Mouse (Mus musculus): ENCODE measurements at regions not wholly inside any gene's neighbourhood (a gene's known extent, or its start where the extent isn't known, plus 50 kb on each side); places are given as distances from the start of the nearest gene placed in this dataset.
A peak's percentile ranks its signal among the peaks of the same experiment; 100 is the strongest.

GRCm38 (mm10) chr4:50291397-50291945 is 445.9 kb upstream of the Grin3a start:
- no peak for DNase-seq

DNA sequence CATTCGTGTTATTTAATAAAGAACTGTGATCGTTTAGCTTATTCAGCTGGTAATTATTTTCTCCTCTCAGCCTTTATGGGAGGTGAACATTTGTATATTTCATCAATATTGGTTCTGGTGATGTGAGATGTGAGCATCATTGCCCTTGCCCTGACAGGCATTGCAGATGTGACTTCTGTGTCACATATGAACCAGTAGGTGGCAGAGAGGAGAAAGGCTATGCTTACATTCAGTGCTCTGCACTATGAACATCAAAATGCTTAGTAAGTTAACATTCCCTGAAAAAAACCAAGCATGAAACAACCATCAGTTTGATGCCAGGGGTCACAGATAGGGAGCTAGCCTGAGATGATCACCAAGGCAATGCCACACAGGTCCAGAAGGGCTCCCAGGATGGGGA is 441.1 kb upstream of the Grin3a start:
- DNase-seq = no peak

DNA sequence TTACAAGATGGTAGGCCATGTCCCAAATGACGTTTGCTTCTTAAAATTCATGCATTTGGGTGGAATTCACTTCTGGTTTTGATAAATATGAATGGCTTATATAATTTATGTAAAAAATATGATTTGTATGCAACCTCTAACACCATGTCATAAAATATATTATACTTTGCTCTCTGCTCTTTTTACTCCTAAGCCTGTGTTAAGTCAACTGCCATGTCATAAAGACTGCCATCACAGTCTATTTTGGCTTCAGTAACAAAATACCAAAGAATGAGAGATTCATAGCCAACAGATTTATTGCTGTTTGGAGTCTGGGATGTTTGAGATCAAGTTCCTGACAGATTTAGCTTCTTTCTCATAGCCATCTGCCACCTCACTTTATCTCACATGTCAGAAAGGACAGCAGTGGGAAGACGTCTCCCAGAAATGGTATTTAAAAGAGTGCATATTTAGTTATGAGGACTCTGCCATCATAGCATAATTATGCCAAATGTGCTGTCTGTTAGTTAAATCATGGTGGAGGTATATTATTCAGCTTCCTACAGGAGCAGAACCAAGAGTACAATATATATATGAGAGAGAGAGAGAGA is 413.6 kb upstream of the Grin3a start:
- no peak for DNase-seq

DNA sequence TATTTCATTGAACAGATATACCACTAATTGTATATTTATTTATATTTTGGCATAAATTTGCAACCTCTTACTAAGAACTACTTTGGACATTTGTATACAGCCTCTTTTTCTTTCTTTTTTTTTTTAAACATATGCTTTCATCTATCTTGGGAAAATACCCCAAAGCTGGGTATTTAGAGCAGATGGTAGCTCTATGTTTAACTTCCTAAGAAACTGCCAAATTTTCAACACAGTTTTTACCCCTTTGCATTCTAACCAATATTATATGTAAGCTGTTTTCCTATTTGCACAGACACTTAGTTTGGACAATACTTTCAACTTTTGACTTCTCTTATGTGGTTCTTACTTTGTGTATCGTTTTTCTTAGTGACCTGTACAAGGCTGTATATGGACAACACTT is 396.5 kb upstream of the Grin3a start:
- DNase-seq = no peak

- no peak for DNase-seq
These were observed 395.4 kb upstream of the Grin3a start for GRCm38 (mm10) chr4:50240951-50241350.

GRCm38 (mm10) chr4:50239386-50239785 is 393.8 kb upstream of the Grin3a start:
- DNase-seq = no peak

DNA sequence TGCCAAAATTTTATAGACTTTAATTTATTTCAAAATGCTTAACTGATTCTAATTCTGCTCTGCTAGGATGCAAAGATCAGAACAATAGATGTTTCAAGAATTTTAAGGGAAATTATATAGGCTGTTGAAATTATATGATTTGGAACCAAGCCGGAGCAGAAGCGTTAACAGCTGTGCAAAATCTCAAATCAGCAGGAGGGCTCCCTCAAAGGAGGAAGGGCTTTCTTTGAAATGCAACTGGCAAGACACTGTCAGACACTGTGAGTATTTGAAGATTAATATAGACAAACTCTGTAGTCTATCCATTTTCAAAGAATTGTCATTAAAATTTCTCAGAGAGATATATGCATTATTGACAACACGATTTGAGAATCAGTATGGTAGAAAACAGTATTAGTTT is 389.9 kb upstream of the Grin3a start:
- DNase-seq = no peak

GRCm38 (mm10) chr4:50203348-50203747 is 357.8 kb upstream of the Grin3a start:
- no peak for DNase-seq

GRCm38 (mm10) chr4:50177196-50177595 is 331.7 kb upstream of the Grin3a start:
- no peak for DNase-seq

DNA sequence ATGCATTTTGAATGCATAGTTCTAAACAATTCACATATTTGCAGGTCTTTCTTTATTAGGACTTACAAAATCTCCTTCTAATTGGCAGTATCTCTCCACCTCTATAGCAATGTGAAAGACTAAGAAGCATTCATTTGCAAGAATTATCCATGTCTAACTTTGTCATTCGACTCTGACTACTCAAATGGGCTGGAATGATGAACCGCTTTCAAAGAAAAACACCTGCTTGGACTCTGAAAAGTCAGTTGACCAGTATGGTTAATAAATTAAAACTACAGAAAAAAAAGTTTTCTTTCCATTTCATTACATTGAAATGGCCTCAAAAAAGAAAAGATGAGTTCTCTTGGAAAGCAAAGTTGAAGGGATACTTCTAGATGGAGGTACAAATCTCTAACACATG is 331.1 kb upstream of the Grin3a start:
- no peak for DNase-seq

- DNase-seq = no peak
These were observed 315.3 kb upstream of the Grin3a start for GRCm38 (mm10) chr4:50160893-50161292.

DNA sequence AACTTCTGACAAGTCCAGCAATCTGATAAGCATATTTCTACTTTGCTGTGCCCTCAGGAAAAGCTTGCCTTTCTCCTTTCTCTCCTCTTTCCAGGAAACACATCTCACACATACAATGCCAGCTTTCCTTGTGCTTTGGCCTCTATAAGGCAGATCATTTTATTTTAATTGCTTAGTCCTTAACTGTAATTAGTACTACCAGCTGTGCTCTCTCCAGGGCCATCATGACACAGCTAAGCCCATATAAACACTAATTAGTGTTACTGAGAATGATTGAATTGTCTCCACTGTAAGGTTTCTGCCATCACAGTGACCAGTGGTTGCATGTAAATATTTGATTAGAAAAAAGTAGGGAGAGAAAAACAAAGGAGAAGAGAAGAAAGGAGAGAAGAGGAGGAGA is 300.4 kb upstream of the Grin3a start:
- DNase-seq = no peak

GRCm38 (mm10) chr4:50130262-50130661 is 284.7 kb upstream of the Grin3a start:
- no peak for DNase-seq

GRCm38 (mm10) chr4:50106557-50106956 is 261.0 kb upstream of the Grin3a start:
- DNase-seq = no peak

DNA sequence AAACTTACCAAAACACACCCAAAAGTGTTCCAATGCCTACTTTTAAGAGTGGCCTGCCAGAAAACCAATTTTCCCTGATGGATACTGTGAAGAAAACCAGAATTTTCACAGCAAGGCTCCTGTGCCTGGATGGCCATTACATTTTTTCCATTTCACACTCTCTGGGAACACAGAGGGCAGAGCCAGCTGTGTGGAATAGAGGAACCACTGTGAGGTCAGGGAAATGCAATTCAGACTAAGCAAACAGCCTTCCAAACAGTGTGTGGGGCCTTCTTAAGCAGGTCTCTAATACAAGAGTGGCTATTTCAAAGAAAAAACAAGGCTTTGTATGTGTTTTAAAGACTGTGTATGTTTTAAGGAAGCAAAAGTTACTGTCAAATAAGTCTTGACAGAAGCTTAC is 242.3 kb upstream of the Grin3a start:
- DNase-seq = no peak

- DNase-seq = no peak
These were observed 241.1 kb upstream of the Grin3a start for GRCm38 (mm10) chr4:50086676-50087075.

- DNase-seq = no peak
These were observed 210.0 kb upstream of the Grin3a start for GRCm38 (mm10) chr4:50055519-50055918.

- no peak for DNase-seq
These were observed 195.9 kb upstream of the Grin3a start for GRCm38 (mm10) chr4:50041476-50041875.

DNA sequence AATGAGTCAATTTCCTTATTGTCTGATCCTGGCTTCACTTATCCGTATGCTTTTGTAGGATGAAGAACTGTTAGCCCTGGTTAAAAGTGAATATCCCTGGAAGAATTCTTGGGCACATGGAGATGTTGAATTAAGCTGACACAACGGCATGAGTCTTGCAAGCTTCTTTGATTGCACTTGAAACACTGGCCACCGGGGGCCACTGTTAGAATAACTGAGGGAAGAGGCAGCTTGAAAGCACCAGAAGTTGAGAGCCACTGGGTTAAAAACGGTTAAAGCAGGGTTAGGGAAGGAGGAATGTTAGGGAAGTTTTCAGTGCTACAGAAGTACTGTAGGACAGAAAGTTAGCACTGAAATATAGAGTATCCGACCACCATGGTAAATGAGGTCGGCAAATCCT is 190.5 kb upstream of the Grin3a start:
- peak; percentile 25 for DNase-seq

- DNase-seq = no peak
These were observed 179.8 kb upstream of the Grin3a start for GRCm38 (mm10) chr4:50025356-50025755.
